ENCODE assay signal across 26 mouse cellular contexts in the genomic region with DNA sequence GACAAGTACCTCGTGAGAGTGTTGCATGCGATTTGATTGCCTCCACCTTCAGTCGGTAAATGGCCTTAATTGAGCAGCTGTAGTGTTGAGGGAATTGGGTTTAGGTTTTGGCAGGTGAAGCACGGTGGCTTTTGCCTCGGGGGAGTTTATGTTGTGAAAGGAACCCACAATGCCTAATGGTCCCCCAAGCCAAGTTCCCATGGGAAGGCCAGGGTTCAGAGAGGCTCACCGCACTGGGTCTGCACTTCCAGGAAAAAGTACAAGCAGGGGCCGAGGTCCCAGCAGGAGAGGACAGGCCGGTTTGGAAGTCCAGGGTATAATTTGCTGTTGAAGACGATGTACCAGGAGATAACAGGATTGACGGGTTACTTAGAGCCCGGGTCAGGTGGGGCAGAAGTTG.
A peak's percentile ranks its signal among the peaks of the same experiment; 100 is the strongest.
DNase-seq lines count a peak whose midpoint lies in the region; ATAC-seq and TF ChIP-seq lines count a peak whose summit lies in the region.
"Had no signal": no experiment of that assay in that cellular context is flagged by ENCODE, and none has a peak within 500 bp of the region (broad histone marks: within the 10 kb centered on the region; RNA-seq: fewer than 3 reads in every experiment).

No protein-coding gene starts in this region.

- WGBS in heart, embryonic 10.5 days: 78% methylated on average over 11 of the region's 11 CpGs
- WGBS in heart, embryonic 12.5 days: 76% methylated on average over 11 of the region's 11 CpGs
- WGBS in liver, postnatal 0 days (ENCODE audit: insufficient replicate concordance): 73% methylated on average over 11 of the region's 11 CpGs
- 82% methylated on average over 11 of the region's 11 CpGs for WGBS in forebrain, embryonic 12.5 days

- TF ChIP-seq POLR2A in ES-Bruce4 (IDR thresholded peaks at IDR 0.05; ENCODE audit: insufficient read depth, low read length): no peak

- H3K4me3 ChIP-seq in heart, embryonic 10.5 days: no peak overlapping the region
- no peak overlapping the region for H3K4me3 ChIP-seq in heart, embryonic 12.5 days
- H3K4me3 ChIP-seq in E14TG2a.4 (replicated peaks; ENCODE audit: low read length) (0 out of 2 replicates have a peak overlapping the region, but pooled peaks have one; percentile 53), ES-Bruce4 (ENCODE audit: low read depth, low read length) (no peak overlapping the region)
- no peak overlapping the region for H3K4me3 ChIP-seq in liver, postnatal 0 days (ENCODE audit: low read depth, low read length)
- H3K4me3 ChIP-seq in forebrain, embryonic 12.5 days (replicated peaks): no peak overlapping the region
- H3K4me3 ChIP-seq in left cerebral cortex, adult 2 months: no peak overlapping the region
- H3K4me3 ChIP-seq: hindbrain, embryonic 13.5 days; layer of hippocampus, adult 2 months; neural tube, embryonic 15.5 days had no signal

- ATAC-seq in heart, embryonic 12.5 days (ENCODE audit: insufficient number of reproducible peaks, low FRiP score): no peak
- ATAC-seq in liver, postnatal 0 days: no peak
- no peak for ATAC-seq in forebrain, embryonic 12.5 days (ENCODE audit: low FRiP score)
- ATAC-seq: forebrain, embryonic 14.5 days had no signal

- no peaks in the 10 kb centered on the region for H3K27me3 ChIP-seq in heart, embryonic 10.5 days (ENCODE audit: insufficient read depth, poor library complexity, severe bottlenecking)
- no peaks in the 10 kb centered on the region for H3K27me3 ChIP-seq in heart, embryonic 12.5 days (replicated peaks)
- no peaks in the 10 kb centered on the region for H3K27me3 ChIP-seq in E14TG2a.4 (ENCODE audit: insufficient read depth, low read length)
- no peaks in the 10 kb centered on the region for H3K27me3 ChIP-seq in ES-Bruce4 (ENCODE audit: control insufficient read depth, insufficient read depth, low read length, poor library complexity, severe bottlenecking)
- H3K27me3 ChIP-seq in liver, postnatal 0 days (ENCODE audit: insufficient read depth, low read length): no peaks in the 10 kb centered on the region
- H3K27me3 ChIP-seq in forebrain, embryonic 12.5 days: no peaks in the 10 kb centered on the region
- H3K27me3 ChIP-seq: hindbrain, embryonic 13.5 days; neural tube, embryonic 15.5 days had no signal

- no peaks in the 10 kb centered on the region for H3K9me3 ChIP-seq in heart, embryonic 10.5 days
- H3K9me3 ChIP-seq in heart, embryonic 12.5 days (replicated peaks): no peaks in the 10 kb centered on the region
- H3K9me3 ChIP-seq in E14TG2a.4 (ENCODE audit: low read length) (no peaks in the 10 kb centered on the region), ES-Bruce4 (replicated peaks; ENCODE audit: control insufficient read depth, insufficient read depth, low read length, poor library complexity, severe bottlenecking) (no peaks in the 10 kb centered on the region)
- H3K9me3 ChIP-seq in liver, postnatal 0 days (ENCODE audit: low read length): no peaks in the 10 kb centered on the region
- no peaks in the 10 kb centered on the region for H3K9me3 ChIP-seq in forebrain, embryonic 12.5 days
- H3K9me3 ChIP-seq: G1E; hindbrain, embryonic 13.5 days; neural tube, embryonic 15.5 days had no signal

- H3K27ac ChIP-seq in heart, embryonic 10.5 days: no peak overlapping the region
- H3K27ac ChIP-seq in heart, embryonic 12.5 days (ENCODE audit: poor library complexity, severe bottlenecking): no peak overlapping the region
- peak overlapping the region; percentile 38; the same call in 1 of the 2 replicates for H3K27ac ChIP-seq in ES-Bruce4 (ENCODE audit: insufficient read depth, low read length)
- 0 out of 2 replicates have a peak overlapping the region, but pooled peaks have one; percentile 39 for H3K27ac ChIP-seq in liver, postnatal 0 days (ENCODE audit: low read depth)
- no peak overlapping the region for H3K27ac ChIP-seq in forebrain, embryonic 12.5 days
- no peak overlapping the region for H3K27ac ChIP-seq in left cerebral cortex, adult 2 months
- H3K27ac ChIP-seq: hindbrain, embryonic 13.5 days; layer of hippocampus, adult 2 months; neural tube, embryonic 15.5 days had no signal

- no peak overlapping the region for H3K9ac ChIP-seq in heart, embryonic 12.5 days
- H3K9ac ChIP-seq in ES-Bruce4 (ENCODE audit: low read depth, poor library complexity, severe bottlenecking): no peak overlapping the region
- no peak overlapping the region for H3K9ac ChIP-seq in liver, postnatal 0 days (replicated peaks)
- H3K9ac ChIP-seq in forebrain, embryonic 12.5 days: no peak overlapping the region
- H3K9ac ChIP-seq: neural tube, embryonic 15.5 days had no signal

- no peak overlapping the region for H3K4me2 ChIP-seq in heart, embryonic 12.5 days
- no peak overlapping the region for H3K4me2 ChIP-seq in liver, postnatal 0 days (ENCODE audit: low read depth, low read length)
- H3K4me2 ChIP-seq in forebrain, embryonic 12.5 days: no peak overlapping the region
- H3K4me2 ChIP-seq: hindbrain, embryonic 13.5 days; neural tube, embryonic 15.5 days had no signal

- DNase-seq in heart, embryonic 10.5 days (ENCODE audit: low spot score): peak; percentile 56
- DNase-seq in liver, postnatal 0 days: no peak
- DNase-seq in left cerebral cortex, adult 2 months (ENCODE audit: extremely low spot score in 1 of 2, low spot score in 2 of 2): no peak
- DNase-seq: adrenal gland, postnatal 14 days; B cell, adult 2 months; cerebellum, adult 18-20 months; cerebellum, postnatal 10 days; gastrocnemius, postnatal 10 days; heart, postnatal 4 days; kidney, adult 18-20 months; kidney, postnatal 36 days; left cerebral cortex, postnatal 4 days; lung, postnatal 10 days; midbrain, embryonic 14.5 days; retina, postnatal 1 day; right cerebral cortex, postnatal 14 days; thymus, postnatal 36 days had no signal

- TF ChIP-seq EP300 in ES-Bruce4 (IDR thresholded peaks at IDR 0.05; ENCODE audit: insufficient read depth, low read depth, low read length): no peak
- TF ChIP-seq EP300 in liver, postnatal 0 days (IDR thresholded peaks at IDR 0.05; ENCODE audit: low read depth): no peak

- no peaks in the 10 kb centered on the region for H3K36me3 ChIP-seq in heart, embryonic 10.5 days
- no peaks in the 10 kb centered on the region; the same call in 1 of the 2 replicates for H3K36me3 ChIP-seq in heart, embryonic 12.5 days
- no peaks in the 10 kb centered on the region for H3K36me3 ChIP-seq in E14TG2a.4 (ENCODE audit: insufficient read depth, low read length)
- no peaks in the 10 kb centered on the region for H3K36me3 ChIP-seq in ES-Bruce4 (ENCODE audit: control insufficient read depth, insufficient read depth, low read length, poor library complexity, severe bottlenecking)
- H3K36me3 ChIP-seq in liver, postnatal 0 days (replicated peaks; ENCODE audit: insufficient read depth, low read length): no peaks in the 10 kb centered on the region
- H3K36me3 ChIP-seq in forebrain, embryonic 12.5 days (replicated peaks): no peaks in the 10 kb centered on the region
- H3K36me3 ChIP-seq: hindbrain, embryonic 13.5 days; neural tube, embryonic 15.5 days had no signal

- intact Hi-C loops in left cerebral cortex, adult 2 months (cut with DNase I): no loop called here

- TF ChIP-seq CTCF in E14TG2a.4 (conservative IDR thresholded peaks at IDR 0.05; ENCODE audit: low read length) (no peak), ES-Bruce4 (IDR thresholded peaks at IDR 0.05; ENCODE audit: low read depth, low read length) (no peak)
- no peak for TF ChIP-seq CTCF in liver, postnatal 0 days (IDR thresholded peaks at IDR 0.05; ENCODE audit: low read depth)
- no peak for TF ChIP-seq CTCF in left cerebral cortex, adult 2 months (IDR thresholded peaks at IDR 0.05)

- peaks cover 41% of the 10 kb centered on the region for H3K4me1 ChIP-seq in heart, embryonic 10.5 days
- H3K4me1 ChIP-seq in heart, embryonic 12.5 days (replicated peaks): peaks cover 37% of the 10 kb centered on the region
- peaks cover 78% of the 10 kb centered on the region for H3K4me1 ChIP-seq in E14TG2a.4 (replicated peaks; ENCODE audit: low read depth, low read length)
- peaks cover 5% of the 10 kb centered on the region for H3K4me1 ChIP-seq in ES-Bruce4 (ENCODE audit: control insufficient read depth, insufficient read depth, low read length)
- peaks cover 49% of the 10 kb centered on the region for H3K4me1 ChIP-seq in liver, postnatal 0 days (ENCODE audit: insufficient read depth)
- peaks cover 5% of the 10 kb centered on the region; the same call in 1 of the 2 replicates for H3K4me1 ChIP-seq in forebrain, embryonic 12.5 days
- H3K4me1 ChIP-seq: hindbrain, embryonic 13.5 days had no signal

Comparison
In these comparisons a context has a peak if more than half of its experiments do, and no peak if none do; other contexts are left out.
1. H3K27ac ChIP-seq: peak in ES-Bruce4 (single experiment) and liver, postnatal 0 days (single experiment); none in heart, embryonic 10.5 days (single experiment), heart, embryonic 12.5 days (single experiment), forebrain, embryonic 12.5 days (single experiment) and left cerebral cortex, adult 2 months (single experiment).